ENCODE assay signal across 14 mouse cellular contexts in genomic region chr4:137160526-137160925, GRCm38 (mm10).
"Had no signal": no experiment of that assay in that cellular context is flagged by ENCODE, and none has a peak within 500 bp of the region (broad histone marks: within the 10 kb centered on the region; RNA-seq: fewer than 3 reads in every experiment).

No protein-coding gene starts in this region.

- H3K4me1 ChIP-seq: liver, embryonic 12.5 days had no signal

- H3K4me2 ChIP-seq: limb, embryonic 15.5 days; liver, embryonic 12.5 days; lung, embryonic 14.5 days; midbrain, embryonic 11.5 days; midbrain, embryonic 15.5 days; neural tube, embryonic 12.5 days had no signal

- ATAC-seq: intestine, postnatal 0 days; liver, embryonic 12.5 days; midbrain, embryonic 15.5 days had no signal

- H3K36me3 ChIP-seq: limb, embryonic 15.5 days; liver, embryonic 12.5 days; midbrain, embryonic 15.5 days; neural tube, embryonic 12.5 days had no signal

- H3K4me3 ChIP-seq: limb, embryonic 15.5 days; liver, embryonic 12.5 days; megakaryocyte, embryonic 14.5 days; midbrain, embryonic 15.5 days; neural tube, embryonic 12.5 days had no signal

- H3K9ac ChIP-seq: limb, embryonic 15.5 days; liver, embryonic 12.5 days; lung, embryonic 14.5 days; midbrain, embryonic 15.5 days; neural tube, embryonic 12.5 days had no signal

- DNase-seq: kidney, adult 9 months; kidney, postnatal 10 days; left cerebral cortex, postnatal 4 days; lung, embryonic 14.5 days; lung, postnatal 14 days; thymus, postnatal 36 days had no signal

- H3K27ac ChIP-seq: limb, embryonic 15.5 days; liver, embryonic 12.5 days; macrophage; midbrain, embryonic 15.5 days; neural tube, embryonic 12.5 days had no signal

- H3K9me3 ChIP-seq: limb, embryonic 15.5 days; liver, embryonic 12.5 days; midbrain, embryonic 15.5 days; neural tube, embryonic 12.5 days had no signal
